Mouse (Mus musculus): ENCODE results near the gene Fam19a2.

Fam19a2 gene

GRCm38 (mm10) chr10:123572342-123573070 lies 308.7 kb downstream of the Fam19a2 start:
- DNase-seq: no peak

- DNase-seq: no peak
Measured at GRCm38 (mm10) chr10:123577823-123578222, 314.0 kb downstream of the Fam19a2 start.

GRCm38 (mm10) chr10:123579012-123579411 lies 315.2 kb downstream of the Fam19a2 start:
- DNase-seq: no peak

GRCm38 (mm10) chr10:123595043-123595442 lies 331.2 kb downstream of the Fam19a2 start:
- no peak for DNase-seq

GRCm38 (mm10) chr10:123597059-123597458 lies 333.3 kb downstream of the Fam19a2 start:
- no peak for DNase-seq

- no peak for DNase-seq
Measured at GRCm38 (mm10) chr10:123605671-123606070, 341.9 kb downstream of the Fam19a2 start.

GRCm38 (mm10) chr10:123626691-123627090 lies 362.9 kb downstream of the Fam19a2 start:
- DNase-seq: no peak

GRCm38 (mm10) chr10:123629248-123629744 lies 365.5 kb downstream of the Fam19a2 start:
- no peak for DNase-seq

- no peak for DNase-seq
Measured at GRCm38 (mm10) chr10:123632029-123632428, 368.2 kb downstream of the Fam19a2 start.

- DNase-seq: no peak
Measured at GRCm38 (mm10) chr10:123636655-123637054, 372.9 kb downstream of the Fam19a2 start.

- no peak for DNase-seq
Measured at GRCm38 (mm10) chr10:123637496-123637895, 373.7 kb downstream of the Fam19a2 start.

GRCm38 (mm10) chr10:123645568-123645967 lies 381.8 kb downstream of the Fam19a2 start:
- DNase-seq: no peak

- no peak for DNase-seq
Measured at GRCm38 (mm10) chr10:123671208-123671607, 407.4 kb downstream of the Fam19a2 start.

GRCm38 (mm10) chr10:123678284-123678864 lies 414.6 kb downstream of the Fam19a2 start:
- no peak for DNase-seq

GRCm38 (mm10) chr10:123682718-123683255 lies 419.0 kb downstream of the Fam19a2 start:
- no peak for DNase-seq

GRCm38 (mm10) chr10:123692186-123692925 lies 428.6 kb downstream of the Fam19a2 start:
- no peak for DNase-seq

GRCm38 (mm10) chr10:123692926-123693224 lies 429.1 kb downstream of the Fam19a2 start:
- no peak for DNase-seq

GRCm38 (mm10) chr10:123702595-123702994 lies 438.8 kb downstream of the Fam19a2 start:
- DNase-seq: no peak

GRCm38 (mm10) chr10:123707026-123707425 lies 443.2 kb downstream of the Fam19a2 start:
- no peak for DNase-seq

GRCm38 (mm10) chr10:123710738-123711137 lies 446.9 kb downstream of the Fam19a2 start:
- no peak for DNase-seq

- no peak for DNase-seq
Measured at GRCm38 (mm10) chr10:123721952-123722460, 458.2 kb downstream of the Fam19a2 start.

- no peak for DNase-seq
Measured at GRCm38 (mm10) chr10:123723641-123724040, 459.8 kb downstream of the Fam19a2 start.

GRCm38 (mm10) chr10:123748317-123748716 lies 484.5 kb downstream of the Fam19a2 start:
- no peak for DNase-seq

Data from thymus, postnatal 36 days (tissue).